In genomic region chr2:29528811-29529210, GRCm38 (mm10) we compare ENCODE assay signal across 21 mouse cellular contexts.
DNase-seq lines count a peak whose midpoint lies in the region; ATAC-seq lines count a peak whose summit lies in the region.
"Had no signal": no experiment of that assay in that cellular context is flagged by ENCODE, and none has a peak within 500 bp of the region (broad histone marks: within the 10 kb centered on the region; RNA-seq: fewer than 3 reads in every experiment).

No protein-coding gene starts in this region.

- WGBS in midbrain, embryonic 10.5 days: 90% methylated on average over 5 of the region's 5 CpGs
- 94% methylated on average over 5 of the region's 5 CpGs for WGBS in midbrain, embryonic 16.5 days

- peaks cover 36% of the 10 kb centered on the region for H3K4me1 ChIP-seq in midbrain, embryonic 10.5 days
- peaks cover 7% of the 10 kb centered on the region for H3K4me1 ChIP-seq in midbrain, embryonic 16.5 days (ENCODE audit: control insufficient read depth, insufficient read depth, low read length)

- no peaks in the 10 kb centered on the region for H3K9me3 ChIP-seq in midbrain, embryonic 10.5 days (replicated peaks)
- H3K9me3 ChIP-seq in midbrain, embryonic 16.5 days (replicated peaks; ENCODE audit: control insufficient read depth, low read length, poor library complexity, severe bottlenecking): no peaks in the 10 kb centered on the region
- H3K9me3 ChIP-seq: embryonic facial prominence, embryonic 13.5 days; embryonic facial prominence, embryonic 15.5 days; forebrain, embryonic 10.5 days; forebrain, embryonic 12.5 days had no signal

- H3K4me2 ChIP-seq in midbrain, embryonic 16.5 days (ENCODE audit: low read length): no peak overlapping the region
- H3K4me2 ChIP-seq: embryonic facial prominence, embryonic 13.5 days; embryonic facial prominence, embryonic 15.5 days; forebrain, embryonic 12.5 days had no signal

- H3K9ac ChIP-seq in midbrain, embryonic 16.5 days (ENCODE audit: low read depth, low read length): no peak overlapping the region
- H3K9ac ChIP-seq: embryonic facial prominence, embryonic 13.5 days; embryonic facial prominence, embryonic 15.5 days; forebrain, embryonic 12.5 days had no signal

- DNase-seq in adrenal gland, adult 2 months: peak; percentile 64
- no peak for DNase-seq in adrenal gland, postnatal 10 days
- DNase-seq in adrenal gland, postnatal 14 days: peak; percentile 51
- no peak for DNase-seq in adrenal gland, postnatal 4 days (ENCODE audit: low spot score in 2 of 2)
- DNase-seq in midbrain, embryonic 10.5 days (ENCODE audit: low spot score): no peak
- no peak for DNase-seq in cerebellum, adult 18-20 months
- DNase-seq: cerebellum, adult 11-12 months; cerebellum, adult 8-10 months; cerebellum, adult 9-11 months; cerebellum, postnatal 14 days; cerebellum, postnatal 36 days; embryo, embryonic 11 days had no signal

- H3K27me3 ChIP-seq in midbrain, embryonic 10.5 days (ENCODE audit: low read depth, poor library complexity, severe bottlenecking): peaks cover 61% of the 10 kb centered on the region
- H3K27me3 ChIP-seq in midbrain, embryonic 16.5 days (ENCODE audit: control insufficient read depth, insufficient read depth, low read depth, low read length): no peaks in the 10 kb centered on the region
- H3K27me3 ChIP-seq: embryonic facial prominence, embryonic 13.5 days; embryonic facial prominence, embryonic 15.5 days; forebrain, embryonic 12.5 days had no signal

- no peaks in the 10 kb centered on the region for H3K36me3 ChIP-seq in midbrain, embryonic 10.5 days
- no peaks in the 10 kb centered on the region for H3K36me3 ChIP-seq in midbrain, embryonic 16.5 days (ENCODE audit: control insufficient read depth, insufficient read depth, low read length)
- H3K36me3 ChIP-seq: embryonic facial prominence, embryonic 15.5 days; forebrain, embryonic 10.5 days; forebrain, embryonic 12.5 days had no signal

- ATAC-seq in midbrain, embryonic 16.5 days: no peak
- ATAC-seq in granulocyte monocyte progenitor cell, adult 5-6 weeks (replicated peaks; ENCODE audit: poor library complexity, severe bottlenecking): peak; percentile 66
- ATAC-seq: forebrain, embryonic 14.5 days; forebrain, embryonic 16.5 days had no signal

- H3K4me3 ChIP-seq in midbrain, embryonic 10.5 days: no peak overlapping the region
- no peak overlapping the region for H3K4me3 ChIP-seq in midbrain, embryonic 16.5 days (ENCODE audit: low read depth, low read length)
- H3K4me3 ChIP-seq: embryonic facial prominence, embryonic 13.5 days; embryonic facial prominence, embryonic 15.5 days; erythroblast, embryonic 14.5 days; forebrain, embryonic 10.5 days; forebrain, embryonic 12.5 days had no signal

- peak overlapping the region; percentile 25; the same call in 1 of the 2 replicates for H3K27ac ChIP-seq in midbrain, embryonic 10.5 days (replicated peaks)
- no peak overlapping the region for H3K27ac ChIP-seq in midbrain, embryonic 16.5 days (ENCODE audit: low read length)
- H3K27ac ChIP-seq: embryonic facial prominence, embryonic 13.5 days; embryonic facial prominence, embryonic 15.5 days; forebrain, embryonic 10.5 days; forebrain, embryonic 12.5 days had no signal

Comparison
In these comparisons a context has a peak if more than half of its experiments do, and no peak if none do; other contexts are left out.
1. DNase-seq: peak in adrenal gland, adult 2 months (single experiment) and adrenal gland, postnatal 14 days (single experiment); none in adrenal gland, postnatal 10 days (single experiment), adrenal gland, postnatal 4 days (0 of 2), midbrain, embryonic 10.5 days (single experiment) and cerebellum, adult 18-20 months (0 of 2).